Comparison of ENCODE assay signal across 25 mouse cellular contexts in genomic region chr19:10317795-10318194, GRCm38 (mm10). TPM values are rescaled to one million over a fixed set of nuclear protein-coding genes. Genes with fewer than 3 reads are reported as not detected.
DNase-seq lines count a peak whose midpoint lies in the region; ATAC-seq lines count a peak whose summit lies in the region.
"Had no signal": no experiment of that assay in that cellular context is flagged by ENCODE, and none has a peak within 500 bp of the region (broad histone marks: within the 10 kb centered on the region; RNA-seq: fewer than 3 reads in every experiment).

No protein-coding gene starts in this region.

- H3K4me1 ChIP-seq in kidney, embryonic 16.5 days (ENCODE audit: insufficient read depth, low read length): peaks cover 9% of the 10 kb centered on the region
- no peaks in the 10 kb centered on the region; the same call in 1 of the 2 replicates for H3K4me1 ChIP-seq in lung, embryonic 15.5 days
- H3K4me1 ChIP-seq: embryonic facial prominence, embryonic 15.5 days; forebrain, embryonic 12.5 days; heart, embryonic 13.5 days; neural tube, embryonic 12.5 days had no signal

- no peak overlapping the region for H3K9ac ChIP-seq in kidney, embryonic 16.5 days (replicated peaks; ENCODE audit: low read length)
- no peak overlapping the region for H3K9ac ChIP-seq in lung, embryonic 15.5 days
- H3K9ac ChIP-seq: embryonic facial prominence, embryonic 15.5 days; forebrain, embryonic 12.5 days; forebrain, postnatal 0 days; heart, embryonic 13.5 days; neural tube, embryonic 12.5 days had no signal

- peak overlapping the region; percentile 69 for H3K27ac ChIP-seq in kidney, embryonic 16.5 days (ENCODE audit: low read length)
- 0 out of 2 replicates have a peak overlapping the region, but pooled peaks have one; percentile 7 for H3K27ac ChIP-seq in lung, embryonic 15.5 days
- H3K27ac ChIP-seq: embryonic facial prominence, embryonic 10.5 days; embryonic facial prominence, embryonic 15.5 days; forebrain, embryonic 12.5 days; heart, embryonic 13.5 days; neural tube, embryonic 12.5 days had no signal

- WGBS in kidney, embryonic 16.5 days: 35% methylated on average over 4 of the region's 4 CpGs
- 52% methylated on average over 4 of the region's 4 CpGs for WGBS in lung, embryonic 15.5 days

- no peaks in the 10 kb centered on the region for H3K27me3 ChIP-seq in kidney, embryonic 16.5 days (ENCODE audit: insufficient read depth, low read length)
- H3K27me3 ChIP-seq in lung, embryonic 15.5 days: no peaks in the 10 kb centered on the region
- H3K27me3 ChIP-seq: embryonic facial prominence, embryonic 15.5 days had no signal

- ATAC-seq in kidney, embryonic 16.5 days (ENCODE audit: low FRiP score, low TSS enrichment): peak; percentile 64
- ATAC-seq in lung, embryonic 15.5 days (ENCODE audit: borderline replicate concordance, extremely low read depth, low FRiP score, low TSS enrichment): no peak; the same call in 1 of the 2 replicates
- ATAC-seq in granulocyte monocyte progenitor cell, adult 5-6 weeks (replicated peaks; ENCODE audit: poor library complexity, severe bottlenecking): peak; percentile 27
- ATAC-seq: forebrain, postnatal 0 days; hindbrain, embryonic 16.5 days had no signal

- no peak overlapping the region for H3K4me2 ChIP-seq in kidney, embryonic 16.5 days (replicated peaks; ENCODE audit: low read depth, low read length)
- no peak overlapping the region for H3K4me2 ChIP-seq in lung, embryonic 15.5 days
- H3K4me2 ChIP-seq: embryonic facial prominence, embryonic 15.5 days; forebrain, embryonic 12.5 days; heart, embryonic 13.5 days; midbrain, embryonic 11.5 days; neural tube, embryonic 12.5 days had no signal

- no peak overlapping the region for H3K4me3 ChIP-seq in kidney, embryonic 16.5 days (ENCODE audit: low read length)
- no peak overlapping the region for H3K4me3 ChIP-seq in lung, embryonic 15.5 days
- H3K4me3 ChIP-seq: embryonic facial prominence, embryonic 10.5 days; embryonic facial prominence, embryonic 15.5 days; forebrain, embryonic 12.5 days; heart, embryonic 13.5 days; myocyte; neural tube, embryonic 12.5 days had no signal

- H3K36me3 ChIP-seq in kidney, embryonic 16.5 days (ENCODE audit: insufficient read depth, low read length): no peaks in the 10 kb centered on the region
- no peaks in the 10 kb centered on the region for H3K36me3 ChIP-seq in lung, embryonic 15.5 days
- H3K36me3 ChIP-seq: embryonic facial prominence, embryonic 10.5 days; embryonic facial prominence, embryonic 15.5 days; forebrain, embryonic 12.5 days; heart, embryonic 13.5 days; neural tube, embryonic 12.5 days had no signal

- DNase-seq in kidney, adult 9 months: no peak
- DNase-seq in lung, postnatal 4 days: no peak
- DNase-seq in embryo, embryonic 10 days (ENCODE audit: low spot score): no peak
- DNase-seq in ovary, postnatal 10 days (ENCODE audit: low spot score): no peak
- DNase-seq: adrenal gland, postnatal 25 days; B cell, adult 2 months; cerebellum, adult 2 months; cerebellum, postnatal 14 days; forebrain, postnatal 0 days; heart, postnatal 14 days; kidney, adult 2 months; layer of hippocampus, postnatal 36 days; left cerebral cortex, postnatal 4 days; thymus, postnatal 4 days had no signal

- H3K9me3 ChIP-seq in kidney, embryonic 16.5 days (ENCODE audit: low read length): no peaks in the 10 kb centered on the region
- H3K9me3 ChIP-seq in lung, embryonic 15.5 days: no peaks in the 10 kb centered on the region
- H3K9me3 ChIP-seq: embryonic facial prominence, embryonic 10.5 days; embryonic facial prominence, embryonic 15.5 days; forebrain, embryonic 12.5 days; heart, embryonic 13.5 days; neural tube, embryonic 12.5 days had no signal

RNA-seq across cellular contexts. Expression of gene Dagla, which starts 13.1 kb away (rescaled TPM):
- polyA plus RNA-seq in kidney, embryonic 16.5 days (2015; fragmentation: Nextera tagmentation; extraction: Ambion mirVana): 3.2 and 4.2 TPM in 2 replicates
- 3.1 and 3.2 TPM in 2 replicates for polyA plus RNA-seq in lung, embryonic 15.5 days (2015; fragmentation: Nextera tagmentation; extraction: Ambion mirVana)
- total RNA-seq in granulocyte monocyte progenitor cell, adult 5-6 weeks (2014; fragmentation: Nextera tagmentation): 0.26 TPM in 1 of 2 replicates, not detected in the other
- total RNA-seq in granulocyte monocyte progenitor cell, adult 5-6 weeks (2017): not detected in 2 replicates
